Mouse (Mus musculus) embryo, embryonic 11.5 days (tissue): ENCODE data around the gene Dhrs7b.

Experiments used
- DNase-seq: peaks from one replicate; pipeline ENCODE4 v3.0.0-alpha.2; 2012; ENCODE audit warnings: low read depth, low spot score

The Dhrs7b gene

GRCm38 (mm10) chr11:60895915-60896314, 65.5 kb downstream of the Dhrs7b start:
- DNase-seq = peak; percentile 56

DNA sequence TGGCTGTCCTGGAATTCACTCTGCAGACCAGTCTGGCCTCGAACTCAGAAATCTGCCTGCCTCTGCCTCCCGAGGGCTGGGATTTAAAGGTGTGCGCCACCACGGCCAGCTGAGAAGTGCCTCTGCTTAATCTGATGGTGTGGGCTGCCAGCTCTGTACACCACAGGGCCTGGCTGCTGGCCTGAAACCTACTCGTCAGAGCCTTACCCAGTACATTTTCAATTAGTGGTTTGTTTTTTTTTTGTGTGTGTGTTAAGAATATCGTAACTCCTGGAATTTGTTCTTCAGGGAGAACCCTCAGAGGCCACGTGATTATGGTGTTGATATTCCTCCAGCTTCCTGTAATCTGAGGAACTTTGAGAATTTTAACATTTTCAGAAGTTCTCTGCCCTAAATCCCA, 71.6 kb downstream of the Dhrs7b start:
- DNase-seq = no peak

- DNase-seq = no peak
Observed at GRCm38 (mm10) chr11:60902486-60902885, 72.1 kb downstream of the Dhrs7b start.

DNA sequence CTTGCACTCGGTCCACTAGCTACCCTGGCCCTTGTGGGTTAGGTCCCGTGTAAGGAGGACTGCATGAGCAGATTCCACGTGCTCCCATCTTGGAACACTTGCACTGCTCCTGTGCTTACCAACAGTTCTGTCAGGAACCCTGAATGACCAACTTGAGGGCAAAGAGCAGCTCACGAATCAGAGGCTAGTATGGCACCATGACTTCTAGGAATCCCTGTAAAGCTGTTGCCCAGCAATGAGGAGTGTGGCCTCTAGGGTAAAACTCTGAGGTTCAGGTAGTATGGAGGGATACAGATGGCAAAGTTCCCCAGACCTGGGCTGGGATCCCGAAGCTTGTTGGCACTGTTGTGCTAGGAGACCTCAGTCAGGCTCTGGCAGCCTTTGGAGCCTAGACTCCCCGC, 73.2 kb downstream of the Dhrs7b start:
- no peak for DNase-seq

GRCm38 (mm10) chr11:60905407-60906120, 75.1 kb downstream of the Dhrs7b start:
- DNase-seq = no peak

DNA sequence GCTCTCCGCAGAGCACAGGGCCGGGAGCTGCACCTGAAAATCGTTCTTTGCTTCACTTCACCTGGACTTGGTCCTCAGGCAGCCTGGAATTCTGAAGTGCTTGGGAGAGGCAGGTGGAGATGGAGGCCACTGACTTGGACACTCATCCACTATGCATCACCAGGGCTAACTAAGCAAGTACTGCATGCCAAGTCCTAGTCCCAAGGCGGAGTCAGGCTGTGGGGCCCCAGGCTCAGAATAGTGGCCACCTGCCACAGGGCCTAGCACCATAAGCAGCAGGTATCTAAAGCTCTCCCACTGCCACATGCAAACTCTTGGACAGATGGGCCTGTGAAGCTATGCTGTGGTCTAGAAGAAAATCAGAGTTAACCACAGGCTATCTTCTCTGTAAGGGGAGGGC, 76.0 kb downstream of the Dhrs7b start:
- no peak for DNase-seq

DNA sequence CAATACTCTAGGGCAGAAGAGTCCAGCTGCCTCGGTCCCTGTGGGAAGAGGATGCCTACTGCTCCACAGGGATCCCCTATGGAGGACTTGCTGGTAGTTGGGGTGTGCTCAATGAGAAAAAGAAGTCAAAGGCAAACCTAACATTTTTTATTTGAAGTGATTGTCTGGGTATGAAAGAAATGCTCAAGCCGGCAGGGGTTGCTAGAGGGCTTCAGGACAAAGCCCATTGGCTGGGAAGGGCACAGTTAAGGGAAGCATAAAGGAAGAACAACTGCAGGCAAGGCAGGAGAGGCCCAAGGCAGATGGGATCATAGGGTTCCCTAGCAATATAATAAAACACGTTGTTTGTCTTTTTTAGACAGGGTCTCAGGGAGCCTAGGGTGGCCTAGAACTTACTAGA, 77.6 kb downstream of the Dhrs7b start:
- no peak for DNase-seq

DNA sequence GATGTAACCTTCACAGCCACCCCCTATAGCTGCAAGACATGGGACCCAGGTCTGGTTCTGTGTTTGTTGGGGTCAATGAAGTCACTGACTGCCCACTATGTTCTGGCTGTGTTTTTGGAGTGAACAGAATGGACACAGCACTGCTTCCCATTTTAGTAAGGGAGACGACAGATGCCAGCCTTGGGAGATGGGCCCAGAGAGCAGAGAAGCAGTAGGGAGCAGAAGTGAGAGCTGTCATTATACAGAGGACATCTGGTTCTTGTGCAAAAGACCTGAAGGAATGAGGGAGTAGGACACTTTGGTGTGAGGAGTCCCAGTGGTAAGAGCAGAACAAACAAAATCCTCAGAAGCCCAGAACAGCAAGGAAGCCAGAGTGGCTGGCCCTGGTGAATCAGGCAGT, 79.2 kb downstream of the Dhrs7b start:
- DNase-seq = no peak
